Mouse (Mus musculus): ENCODE data around the gene Syn3. TPM values are rescaled to one million over a fixed set of nuclear protein-coding genes. Genes with fewer than 3 reads are reported as not detected.

Gene Syn3
- polyA plus RNA-seq, 2 experiments, result 1.9 to 2.0 TPM

DNA sequence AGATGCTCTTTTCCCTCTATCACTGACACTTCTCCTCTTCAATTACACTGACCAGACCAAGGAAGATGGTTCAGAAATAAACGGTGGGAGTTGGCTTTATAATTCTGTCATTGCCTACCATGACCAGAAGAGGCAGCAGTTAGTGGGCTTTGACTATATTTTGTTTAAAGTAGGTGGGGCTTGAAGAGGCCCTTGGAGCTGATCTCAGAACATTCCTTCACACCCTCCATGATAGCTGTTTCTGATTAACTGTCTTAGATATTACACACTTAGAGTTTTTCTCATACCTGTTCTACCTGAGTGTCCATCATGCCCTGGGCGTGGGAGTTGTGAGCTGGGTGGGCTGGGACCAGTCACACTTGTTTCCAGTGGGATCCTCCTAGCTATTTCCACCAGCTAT is 170.0 kb downstream of the Syn3 start:
- peaks cover 36% of the 10 kb centered on the region for H3K4me1 ChIP-seq (ENCODE audit: control insufficient read depth, insufficient read depth, low read length)
- 74% methylated on average over 2 of the region's 2 CpGs for WGBS
- no peak overlapping the region for H3K4me2 ChIP-seq (replicated peaks; ENCODE audit: low read depth, low read length, severe bottlenecking)
- H3K9me3 ChIP-seq (ENCODE audit: control insufficient read depth, low read length), result no peaks in the 10 kb centered on the region
- no peak overlapping the region for H3K4me3 ChIP-seq (replicated peaks; ENCODE audit: low read length)
- H3K27me3 ChIP-seq (ENCODE audit: control insufficient read depth, insufficient read depth, low read length), result no peaks in the 10 kb centered on the region
- H3K36me3 ChIP-seq (ENCODE audit: control insufficient read depth, insufficient read depth, low read length), result no peaks in the 10 kb centered on the region
- TF ChIP-seq POLR2A (IDR thresholded peaks at IDR 0.05; ENCODE audit: borderline replicate concordance, extremely low read depth, insufficient read depth, insufficient read length), result no peak
- ATAC-seq (ENCODE audit: low FRiP score, low read depth) (no peak), DNase-seq (ENCODE audit: low spot score) (no peak)
- H3K27ac ChIP-seq (replicated peaks; ENCODE audit: low read depth, low read length), result 0 out of 2 replicates have a peak overlapping the region, but pooled peaks have one; percentile 4
- H3K9ac ChIP-seq (ENCODE audit: low read depth, low read length, severe bottlenecking), result no peak overlapping the region

DNA sequence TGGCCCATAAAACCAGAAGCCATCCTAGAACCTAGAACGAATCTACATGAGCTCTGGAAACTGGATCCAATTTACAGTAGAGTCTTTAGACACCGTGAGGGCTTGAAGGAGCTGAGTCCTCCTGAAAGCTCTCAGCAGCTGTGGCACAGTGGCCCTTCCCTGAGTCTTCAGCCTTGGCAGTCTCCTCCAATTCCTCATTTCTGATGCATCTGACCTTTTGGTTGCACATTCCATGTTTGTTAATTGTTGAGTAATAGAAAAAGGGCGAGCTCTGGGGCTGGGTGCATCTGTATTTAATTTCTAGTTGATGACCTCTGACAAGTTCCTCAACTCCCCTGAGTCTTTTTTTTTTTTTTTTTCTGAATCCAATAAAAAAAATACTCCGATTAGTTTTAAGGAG is 170.6 kb downstream of the Syn3 start:
- DNase-seq (ENCODE audit: low spot score) (no peak), ATAC-seq (ENCODE audit: low FRiP score, low read depth) (no peak)
- H3K36me3 ChIP-seq (ENCODE audit: control insufficient read depth, insufficient read depth, low read length), result no peaks in the 10 kb centered on the region
- no peaks in the 10 kb centered on the region for H3K27me3 ChIP-seq (ENCODE audit: control insufficient read depth, insufficient read depth, low read length)
- H3K9me3 ChIP-seq (ENCODE audit: control insufficient read depth, low read length), result no peaks in the 10 kb centered on the region
- no peak overlapping the region for H3K4me2 ChIP-seq (replicated peaks; ENCODE audit: low read depth, low read length, severe bottlenecking)
- no peak for TF ChIP-seq POLR2A (IDR thresholded peaks at IDR 0.05; ENCODE audit: borderline replicate concordance, extremely low read depth, insufficient read depth, insufficient read length)
- no peak overlapping the region for H3K27ac ChIP-seq (replicated peaks; ENCODE audit: low read depth, low read length)
- H3K9ac ChIP-seq (ENCODE audit: low read depth, low read length, severe bottlenecking), result no peak overlapping the region
- peaks cover 36% of the 10 kb centered on the region for H3K4me1 ChIP-seq (ENCODE audit: control insufficient read depth, insufficient read depth, low read length)
- no peak overlapping the region for H3K4me3 ChIP-seq (replicated peaks; ENCODE audit: low read length)
- whole genome bisulfite sequencing, result 58% methylated on average over 4 of the region's 4 CpGs

GRCm38 (mm10) chr10:86325272-86325671 is 173.4 kb downstream of the Syn3 start:
- no peaks in the 10 kb centered on the region for H3K27me3 ChIP-seq (ENCODE audit: control insufficient read depth, insufficient read depth, low read length)
- peaks cover 16% of the 10 kb centered on the region for H3K4me1 ChIP-seq (ENCODE audit: control insufficient read depth, insufficient read depth, low read length)
- no peak overlapping the region for H3K4me3 ChIP-seq (replicated peaks; ENCODE audit: low read length)
- ATAC-seq (ENCODE audit: low FRiP score, low read depth) (no peak), DNase-seq (ENCODE audit: low spot score) (no peak)
- H3K9ac ChIP-seq (ENCODE audit: low read depth, low read length, severe bottlenecking), result no peak overlapping the region
- H3K27ac ChIP-seq (replicated peaks; ENCODE audit: low read depth, low read length), result no peak overlapping the region
- H3K9me3 ChIP-seq (ENCODE audit: control insufficient read depth, low read length), result no peaks in the 10 kb centered on the region
- no peak for TF ChIP-seq POLR2A (IDR thresholded peaks at IDR 0.05; ENCODE audit: borderline replicate concordance, extremely low read depth, insufficient read depth, insufficient read length)
- no peaks in the 10 kb centered on the region for H3K36me3 ChIP-seq (ENCODE audit: control insufficient read depth, insufficient read depth, low read length)
- WGBS, result 37% methylated on average over 6 of the region's 6 CpGs
- no peak overlapping the region for H3K4me2 ChIP-seq (replicated peaks; ENCODE audit: low read depth, low read length, severe bottlenecking)

DNA sequence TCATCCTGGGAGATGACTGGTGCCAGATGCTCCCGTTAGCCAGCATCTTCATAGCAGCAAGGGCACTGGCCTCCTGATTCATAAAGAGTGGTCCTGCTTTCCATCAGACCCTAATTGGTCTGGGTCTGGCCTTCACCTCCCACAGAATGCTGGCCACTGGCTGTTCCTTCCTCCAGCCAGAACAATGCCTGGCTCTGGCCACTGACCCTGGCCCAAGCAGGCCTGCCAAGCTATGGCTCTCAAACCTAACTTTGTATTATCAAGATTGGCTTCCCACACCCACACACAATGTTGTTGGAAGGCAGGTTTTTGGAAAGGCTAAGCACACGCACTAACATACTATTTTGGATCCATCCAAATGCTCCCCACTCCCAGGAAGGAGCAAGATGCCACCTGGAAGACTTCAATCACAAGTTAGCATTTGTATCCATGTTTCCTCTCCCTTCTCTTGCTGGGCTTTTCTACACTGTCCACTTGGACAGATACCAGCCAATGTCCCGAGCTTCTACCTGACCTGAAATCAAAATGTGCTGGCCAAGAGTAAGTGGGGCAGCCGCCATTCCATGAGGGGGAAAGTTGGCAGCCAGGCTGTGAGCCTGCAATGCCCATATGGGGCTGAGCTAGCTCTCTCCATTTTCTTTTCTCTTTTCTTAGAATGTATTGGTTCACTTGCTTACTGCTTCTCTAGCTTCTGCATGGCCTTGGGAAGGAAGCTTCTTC is 175.3 kb downstream of the Syn3 start:
- Histone ChIP-seq H3K9ac (ENCODE audit: low read depth, low read length, severe bottlenecking) (no peak overlapping the region), H3K4me3 (replicated peaks; ENCODE audit: low read length) (no peak overlapping the region), H3K36me3 (ENCODE audit: control insufficient read depth, insufficient read depth, low read length) (no peaks in the 10 kb centered on the region), H3K9me3 (ENCODE audit: control insufficient read depth, low read length) (no peaks in the 10 kb centered on the region), H3K4me2 (replicated peaks; ENCODE audit: low read depth, low read length, severe bottlenecking) (no peak overlapping the region), H3K27ac (replicated peaks; ENCODE audit: low read depth, low read length) (no peak overlapping the region), H3K4me1 (ENCODE audit: control insufficient read depth, insufficient read depth, low read length) (peaks cover 7% of the 10 kb centered on the region), H3K27me3 (ENCODE audit: control insufficient read depth, insufficient read depth, low read length) (no peaks in the 10 kb centered on the region)
- no peak for TF ChIP-seq POLR2A (IDR thresholded peaks at IDR 0.05; ENCODE audit: borderline replicate concordance, extremely low read depth, insufficient read depth, insufficient read length)
- DNase-seq (ENCODE audit: low spot score), result no peak
- ATAC-seq (ENCODE audit: low FRiP score, low read depth), result no peak
- 70% methylated on average over 4 of the region's 4 CpGs for WGBS

DNA sequence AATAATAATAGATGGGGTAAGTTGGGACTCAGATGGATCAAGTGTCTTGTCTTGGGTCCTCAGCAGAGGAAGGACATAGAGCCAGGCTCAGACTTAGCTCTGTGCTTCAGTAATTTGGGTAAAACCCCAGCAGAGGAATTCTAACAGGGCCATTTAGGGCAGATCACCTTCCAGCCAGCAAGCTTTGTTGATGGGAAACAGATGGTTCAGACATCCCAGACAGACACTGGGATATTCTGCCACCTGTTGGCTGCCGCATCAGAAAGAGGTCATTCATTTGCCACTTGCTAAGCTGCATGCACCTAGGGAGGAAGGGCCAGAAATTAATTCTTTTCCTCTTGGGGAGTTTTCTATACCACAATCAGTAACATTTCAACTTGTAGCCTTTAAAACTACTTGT is 176.7 kb downstream of the Syn3 start:
- TF ChIP-seq POLR2A (IDR thresholded peaks at IDR 0.05; ENCODE audit: borderline replicate concordance, extremely low read depth, insufficient read depth, insufficient read length), result no peak
- WGBS, result 20% methylated on average over 1 of the region's 1 CpGs
- H3K9ac ChIP-seq (ENCODE audit: low read depth, low read length, severe bottlenecking), result no peak overlapping the region
- ATAC-seq (ENCODE audit: low FRiP score, low read depth) (no peak), DNase-seq (ENCODE audit: low spot score) (no peak)
- H3K4me2 ChIP-seq (replicated peaks; ENCODE audit: low read depth, low read length, severe bottlenecking), result no peak overlapping the region
- no peaks in the 10 kb centered on the region for H3K9me3 ChIP-seq (ENCODE audit: control insufficient read depth, low read length)
- no peak overlapping the region for H3K27ac ChIP-seq (replicated peaks; ENCODE audit: low read depth, low read length)
- H3K27me3 ChIP-seq (ENCODE audit: control insufficient read depth, insufficient read depth, low read length), result no peaks in the 10 kb centered on the region
- H3K4me1 ChIP-seq (ENCODE audit: control insufficient read depth, insufficient read depth, low read length), result peaks cover 5% of the 10 kb centered on the region
- no peaks in the 10 kb centered on the region for H3K36me3 ChIP-seq (ENCODE audit: control insufficient read depth, insufficient read depth, low read length)
- H3K4me3 ChIP-seq (replicated peaks; ENCODE audit: low read length), result no peak overlapping the region
